Mouse (Mus musculus) retina, embryonic 14.5 days (tissue): ENCODE measurements around the gene Astl.
A peak's percentile ranks its signal among the peaks of the same experiment; 100 is the strongest.

Experiments used
- DNase-seq: peaks from one replicate; pipeline ENCODE4 v3.0.0-alpha.2; 2015; ENCODE audit warnings: low spot score

Astl gene

GRCm38 (mm10) chr2:127367126-127367820 lies 28.8 kb downstream of the Astl start:
- DNase-seq, result no peak

GRCm38 (mm10) chr2:127369703-127370376 lies 31.4 kb downstream of the Astl start:
- DNase-seq, result no peak

- no peak for DNase-seq
Observed at GRCm38 (mm10) chr2:127370561-127371483, 32.4 kb downstream of the Astl start.

GRCm38 (mm10) chr2:127371484-127371861 lies 33.0 kb downstream of the Astl start:
- DNase-seq, result no peak

GRCm38 (mm10) chr2:127372082-127372481 lies 33.6 kb downstream of the Astl start:
- no peak for DNase-seq

- no peak for DNase-seq
Observed at GRCm38 (mm10) chr2:127374131-127374530, 35.7 kb downstream of the Astl start.

GRCm38 (mm10) chr2:127375087-127375486 lies 36.6 kb downstream of the Astl start:
- no peak for DNase-seq

- peak; percentile 53 for DNase-seq
Observed at GRCm38 (mm10) chr2:127375759-127376341, 37.4 kb downstream of the Astl start.

- no peak for DNase-seq
Observed at GRCm38 (mm10) chr2:127376423-127377051, 38.1 kb downstream of the Astl start.

GRCm38 (mm10) chr2:127377942-127378610 lies 39.6 kb downstream of the Astl start:
- peak; percentile 34 for DNase-seq

- DNase-seq, result no peak
Observed at GRCm38 (mm10) chr2:127378611-127378990, 40.2 kb downstream of the Astl start.

- DNase-seq, result no peak
Observed at GRCm38 (mm10) chr2:127379250-127379649, 40.8 kb downstream of the Astl start.

GRCm38 (mm10) chr2:127383881-127384280 lies 45.4 kb downstream of the Astl start:
- DNase-seq, result no peak

- no peak for DNase-seq
Observed at GRCm38 (mm10) chr2:127387521-127387920, 49.1 kb downstream of the Astl start.

GRCm38 (mm10) chr2:127390352-127390751 lies 51.9 kb downstream of the Astl start:
- DNase-seq, result no peak

- no peak for DNase-seq
Observed at GRCm38 (mm10) chr2:127390846-127391245, 52.4 kb downstream of the Astl start.

- DNase-seq, result no peak
Observed at GRCm38 (mm10) chr2:127391323-127391722, 52.9 kb downstream of the Astl start.

- no peak for DNase-seq
Observed at GRCm38 (mm10) chr2:127394606-127395161, 56.2 kb downstream of the Astl start.

GRCm38 (mm10) chr2:127398738-127399137 lies 60.3 kb downstream of the Astl start:
- DNase-seq, result no peak
